Mouse (Mus musculus): ENCODE measurements at regions not wholly inside any gene's neighbourhood (a gene's known extent, or its start where the extent isn't known, plus 50 kb on each side); places are given as distances from the start of the nearest gene placed in this dataset.

DNA sequence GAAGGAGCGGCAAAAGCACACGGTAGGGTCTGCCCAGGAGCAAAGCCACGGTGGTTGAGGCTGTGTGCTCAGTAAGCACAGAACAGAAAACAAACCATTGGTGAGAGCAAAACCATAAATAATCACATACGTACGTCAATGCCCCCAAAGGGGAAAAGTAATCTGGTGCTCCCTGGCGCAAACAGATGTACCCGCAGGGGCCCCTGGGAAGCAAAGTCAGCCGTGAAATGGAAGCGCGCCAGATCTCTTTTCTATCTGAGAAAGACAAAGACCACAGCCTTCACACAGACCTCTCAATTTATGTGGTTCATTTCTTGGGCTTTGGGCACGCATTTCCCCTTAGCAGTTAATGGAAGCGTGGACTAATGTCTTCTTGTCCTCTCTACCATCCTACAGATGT, 183.2 kb downstream of the Usp46 start:
- TF ChIP-seq POLR2A (IDR thresholded peaks at IDR 0.05; ENCODE audit: insufficient read depth, low read depth, low read length) (no peak), CTCF (IDR thresholded peaks at IDR 0.05) (no peak), EP300 (IDR thresholded peaks at IDR 0.05; ENCODE audit: insufficient read depth, low read depth, low read length) (no peak)

Measured in heart, adult 2 months (tissue).